Mouse (Mus musculus) kidney, postnatal 14 days (tissue): ENCODE results near the gene Dcst2.

Experiments
- DNase-seq: peaks from one replicate; pipeline ENCODE4 v3.0.0; 2022; ENCODE audit warnings: mixed read lengths

Gene Dcst2

DNA sequence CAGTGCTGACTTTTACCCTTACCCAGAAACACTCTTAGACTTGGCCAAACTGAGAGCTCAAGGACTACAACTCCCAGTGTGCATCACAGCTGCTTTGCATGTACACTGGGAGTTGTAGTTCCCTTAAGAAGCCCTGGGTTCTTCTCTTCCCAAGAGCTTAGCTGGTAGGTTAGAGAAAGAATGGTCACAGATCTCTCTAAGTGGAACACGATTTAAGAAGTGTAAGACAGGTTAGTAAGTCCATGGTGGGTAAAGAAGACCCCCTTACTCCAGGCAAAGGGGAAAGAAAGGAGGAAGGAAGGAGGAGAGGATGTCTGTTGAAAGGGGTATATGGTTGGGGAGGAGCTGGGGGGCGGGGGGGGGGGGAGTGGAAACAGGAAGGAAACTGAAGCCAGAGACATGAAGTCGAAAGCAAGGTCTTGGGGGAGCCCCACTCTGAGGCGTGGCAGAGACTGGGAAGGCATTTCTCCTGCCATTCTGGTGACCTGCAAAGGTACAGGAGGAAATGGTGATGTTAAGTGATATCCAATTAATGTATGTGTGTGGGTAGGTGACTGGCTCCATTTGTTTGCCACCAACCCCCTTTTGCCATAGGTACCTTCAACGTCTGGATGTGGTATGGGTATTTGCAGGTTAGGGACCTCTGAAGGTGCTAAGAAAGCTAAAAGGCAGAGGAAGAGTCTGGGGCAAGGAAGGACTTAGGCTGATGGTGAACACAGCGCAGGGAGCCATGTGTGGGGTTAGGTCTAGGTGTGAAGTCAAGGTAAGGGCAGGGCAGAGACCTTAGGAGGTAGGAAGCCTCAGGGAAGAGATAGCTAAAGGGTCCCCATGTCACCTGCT lies 27.3 kb downstream of the Dcst2 start:
- DNase-seq: peak; percentile 42

DNA sequence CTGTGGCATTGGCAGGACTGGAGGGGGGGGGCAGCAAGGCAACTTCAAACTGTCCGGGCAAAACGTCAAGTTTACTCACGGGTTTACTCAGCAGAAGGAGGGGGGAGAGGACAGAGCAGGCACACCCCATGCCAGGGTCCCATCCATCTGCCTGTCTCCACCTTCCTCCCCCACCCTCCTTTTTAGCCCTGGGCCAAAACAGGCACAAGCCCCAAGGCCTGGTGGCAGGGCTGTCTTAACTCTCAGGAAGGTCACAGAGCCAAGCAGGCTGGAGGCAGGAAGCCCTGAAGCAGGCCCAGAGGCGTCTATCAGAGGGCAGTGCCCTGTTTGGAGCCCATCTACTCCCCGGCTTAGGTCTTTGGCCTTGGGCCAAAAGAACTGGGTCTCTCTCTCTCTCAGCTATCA lies 28.3 kb downstream of the Dcst2 start:
- peak; percentile 47 for DNase-seq

DNA sequence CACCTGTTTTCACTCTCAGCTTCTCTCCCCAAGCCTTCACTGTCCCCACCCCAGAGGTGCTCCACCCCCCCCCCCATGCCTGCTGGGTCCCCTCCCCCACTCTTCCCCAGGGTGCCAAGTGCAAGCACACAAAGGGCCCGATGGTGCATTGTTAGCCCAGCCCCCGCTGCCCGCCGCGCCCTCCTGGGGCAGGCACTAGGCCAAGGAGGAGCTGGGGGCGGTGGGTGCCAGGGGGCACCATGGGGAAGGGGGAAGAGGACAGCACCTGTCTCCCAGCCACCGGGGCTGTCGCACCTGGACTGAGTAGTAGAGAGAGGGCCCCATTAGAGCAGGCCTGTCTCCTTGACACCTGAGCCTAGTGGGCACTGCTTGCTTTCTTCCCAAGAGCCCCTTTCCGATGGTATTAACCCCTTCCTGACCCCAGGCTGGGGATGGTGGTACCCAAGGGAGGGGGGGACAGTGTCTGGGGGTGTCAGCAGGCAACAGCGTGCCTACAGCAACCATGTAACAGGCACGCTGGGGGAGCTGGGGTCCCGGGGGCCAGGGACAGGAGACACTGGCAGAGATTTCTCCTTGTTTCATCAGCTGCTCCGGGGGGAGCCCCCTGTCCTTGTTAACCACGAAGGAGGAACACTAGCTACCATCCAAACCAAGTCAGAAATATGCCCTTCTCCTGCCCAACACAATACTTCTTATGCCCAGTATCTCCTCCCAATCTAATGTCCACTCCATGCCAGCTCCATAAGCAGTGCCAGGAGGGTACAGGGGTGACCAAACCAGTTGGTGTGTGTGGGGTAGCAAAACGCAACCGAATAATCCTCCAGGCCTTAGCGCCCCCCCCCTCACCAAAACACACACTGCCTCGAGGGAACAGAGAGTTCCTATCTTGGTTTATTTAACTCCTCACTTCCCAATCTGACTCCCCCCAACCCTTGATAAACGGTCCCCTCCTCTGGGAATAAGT lies 29.2 kb downstream of the Dcst2 start:
- DNase-seq: peak; percentile 40

DNA sequence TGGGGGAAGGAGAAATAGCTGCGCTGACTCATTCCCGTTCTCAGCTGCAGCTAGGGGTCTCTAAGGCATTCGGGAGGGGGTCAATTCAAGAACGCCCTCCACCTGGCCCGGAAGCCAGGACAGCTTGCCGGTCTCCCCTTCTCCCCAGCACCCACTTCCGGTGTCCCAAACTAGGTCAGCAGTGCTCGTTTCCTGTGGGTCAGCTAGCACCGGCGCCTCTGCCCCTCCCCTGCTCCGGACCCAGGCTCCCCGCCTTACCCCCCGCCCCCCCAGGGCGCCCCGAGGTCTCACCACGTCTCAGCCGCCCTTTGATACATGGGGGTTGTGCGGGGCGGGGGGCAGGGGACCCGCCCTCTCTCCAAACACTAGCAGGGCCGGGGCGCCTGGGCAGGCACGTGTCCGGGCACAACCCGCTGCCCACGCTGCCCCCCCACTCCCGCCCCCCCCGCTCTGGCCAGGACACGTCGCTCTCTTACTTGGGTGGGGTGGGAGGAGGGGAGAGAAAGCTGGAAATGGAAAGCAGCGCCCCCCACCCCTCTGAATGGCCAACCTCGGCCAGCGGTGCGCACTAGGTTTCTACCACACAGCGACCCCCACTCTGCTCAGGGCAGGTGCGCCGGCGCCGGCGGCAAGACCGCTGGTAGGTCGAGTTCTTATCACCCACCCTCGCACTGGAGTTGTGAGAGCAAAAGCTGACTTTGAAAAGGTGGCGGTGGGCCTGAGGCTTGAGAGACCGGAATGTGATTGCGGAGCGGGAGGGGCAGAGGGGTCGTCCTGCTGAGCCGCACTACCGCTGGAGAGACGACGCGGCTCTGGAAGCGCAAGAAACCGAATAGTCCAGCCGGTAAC lies 30.1 kb downstream of the Dcst2 start:
- peak; percentile 85 for DNase-seq

DNA sequence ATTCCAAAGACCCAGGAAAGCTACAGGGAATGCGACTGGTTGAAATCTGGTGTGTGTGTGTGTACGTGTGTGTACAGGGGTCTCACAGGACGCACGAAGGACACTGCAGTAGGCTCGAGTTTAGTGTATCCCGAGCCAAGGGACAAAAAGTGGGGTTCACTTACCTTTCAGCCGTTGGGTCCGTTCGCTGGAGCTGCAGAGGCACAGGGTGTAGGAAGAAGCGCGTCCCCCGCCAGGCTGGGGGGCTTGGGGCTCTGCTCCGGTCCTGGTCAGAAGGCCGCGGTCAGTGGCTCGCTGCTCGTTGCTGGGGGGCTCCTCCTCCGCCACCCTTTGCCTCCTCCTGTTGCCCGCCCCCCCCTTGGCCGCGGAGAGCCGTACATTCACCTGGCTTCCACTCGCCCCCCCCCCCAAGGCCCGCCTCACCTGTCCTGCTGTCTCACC lies 31.1 kb downstream of the Dcst2 start:
- peak; percentile 70 for DNase-seq

DNA sequence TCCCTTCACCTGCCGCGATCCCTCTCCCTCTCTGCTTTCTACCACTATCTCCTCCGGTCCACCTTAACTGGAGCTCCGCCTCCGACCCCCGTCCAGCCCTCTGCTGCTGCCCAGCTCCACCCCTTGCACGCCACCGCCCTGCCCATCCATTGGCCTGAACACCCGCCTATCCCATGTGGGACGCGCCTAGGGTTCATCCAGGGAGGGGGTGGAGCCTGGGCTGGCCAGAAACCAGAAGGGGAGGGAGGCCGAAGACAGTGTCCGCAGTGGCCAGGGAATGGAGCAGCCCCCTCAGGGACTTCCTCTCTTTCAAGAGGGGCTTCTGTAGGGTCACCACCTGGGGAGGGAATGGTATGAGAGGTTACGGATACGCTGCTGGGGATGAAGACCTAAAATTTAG lies 31.8 kb downstream of the Dcst2 start:
- peak; percentile 99 for DNase-seq

DNA sequence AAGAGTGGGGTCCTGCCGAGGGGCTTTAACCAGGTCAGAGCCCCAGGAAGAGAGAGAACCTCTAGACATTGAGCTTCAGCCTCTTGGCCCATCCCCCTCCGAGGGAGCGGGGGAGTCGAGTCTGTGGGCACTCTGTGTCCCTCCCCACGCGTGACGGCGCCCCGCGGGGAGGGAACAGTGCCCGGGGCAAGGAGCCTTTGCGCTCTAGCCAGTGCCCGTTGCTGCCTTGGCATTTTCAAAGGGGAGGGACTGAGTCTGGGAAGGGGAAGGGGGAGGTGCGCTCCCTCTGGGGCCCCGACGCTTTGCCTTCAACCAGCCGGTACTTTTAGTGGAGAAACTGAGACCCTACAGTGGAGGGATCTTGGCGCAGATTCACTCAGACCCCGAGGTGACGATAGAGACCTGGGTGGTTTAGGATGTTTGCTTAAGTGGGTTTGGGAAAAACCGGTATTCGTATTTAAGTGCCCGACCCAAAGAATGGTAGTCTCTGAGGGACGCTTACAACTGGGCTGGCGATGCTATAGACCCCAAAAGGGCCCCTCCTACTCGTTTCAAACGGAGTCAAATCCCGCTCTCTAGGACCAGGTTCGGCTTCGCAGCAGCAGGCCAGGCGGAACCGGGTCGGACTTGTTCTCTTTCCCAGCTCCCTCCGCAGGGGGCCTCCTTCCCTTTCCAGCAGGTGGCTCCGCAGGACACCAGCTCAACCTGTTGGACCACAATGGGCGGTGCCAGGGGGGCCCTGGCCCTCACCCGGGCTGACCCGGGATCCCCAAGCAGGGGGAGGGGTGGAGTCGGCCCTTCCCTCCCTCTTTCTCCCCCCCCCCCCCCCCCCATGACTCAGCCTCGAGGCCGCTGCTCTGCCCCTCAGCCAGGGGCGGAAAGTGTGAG lies 32.5 kb downstream of the Dcst2 start, which contains the start of gene Zbtb7b:
Gene Zbtb7b (minus strand): TSS at position 771 of the 888 bp plus-strand sequence.
- peak; percentile 93 for DNase-seq

DNA sequence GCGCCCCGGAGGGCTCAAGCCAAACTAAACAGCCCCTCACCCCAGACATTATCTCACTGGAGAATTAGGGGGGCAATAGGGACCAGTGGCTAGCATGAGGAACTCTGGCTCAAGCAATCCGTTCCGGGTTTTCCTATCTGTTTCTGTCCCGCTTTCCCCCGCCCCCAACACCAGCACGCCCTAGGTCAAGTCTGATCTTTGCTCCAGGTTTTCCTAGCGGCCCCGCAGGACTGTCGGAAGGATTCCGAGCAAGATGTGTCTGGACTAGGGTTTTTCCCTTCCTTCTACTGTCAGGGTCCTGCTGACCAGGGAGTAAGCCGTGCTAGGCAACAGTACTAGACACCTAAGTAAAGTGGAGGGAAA lies 33.1 kb downstream of the Dcst2 start:
- DNase-seq: peak; percentile 93

DNA sequence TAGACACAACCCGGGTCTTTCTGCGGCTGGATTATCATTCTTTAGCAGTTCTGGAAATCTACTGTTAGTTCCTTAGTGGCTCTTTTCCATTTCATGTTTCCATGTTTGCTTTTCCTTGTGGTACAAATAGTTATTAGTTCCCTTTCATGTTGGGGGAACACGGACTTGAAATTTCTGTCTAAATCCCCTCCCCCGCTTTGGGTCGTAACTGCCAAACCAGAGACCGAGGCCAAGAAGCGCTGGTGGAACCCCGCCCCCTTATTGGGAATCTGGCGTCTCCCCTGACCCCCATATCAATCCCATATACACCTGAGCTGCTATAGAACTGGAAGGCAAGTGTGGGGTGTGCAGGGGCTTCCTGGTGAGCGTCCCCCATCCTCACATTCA lies 33.6 kb downstream of the Dcst2 start:
- no peak for DNase-seq

DNA sequence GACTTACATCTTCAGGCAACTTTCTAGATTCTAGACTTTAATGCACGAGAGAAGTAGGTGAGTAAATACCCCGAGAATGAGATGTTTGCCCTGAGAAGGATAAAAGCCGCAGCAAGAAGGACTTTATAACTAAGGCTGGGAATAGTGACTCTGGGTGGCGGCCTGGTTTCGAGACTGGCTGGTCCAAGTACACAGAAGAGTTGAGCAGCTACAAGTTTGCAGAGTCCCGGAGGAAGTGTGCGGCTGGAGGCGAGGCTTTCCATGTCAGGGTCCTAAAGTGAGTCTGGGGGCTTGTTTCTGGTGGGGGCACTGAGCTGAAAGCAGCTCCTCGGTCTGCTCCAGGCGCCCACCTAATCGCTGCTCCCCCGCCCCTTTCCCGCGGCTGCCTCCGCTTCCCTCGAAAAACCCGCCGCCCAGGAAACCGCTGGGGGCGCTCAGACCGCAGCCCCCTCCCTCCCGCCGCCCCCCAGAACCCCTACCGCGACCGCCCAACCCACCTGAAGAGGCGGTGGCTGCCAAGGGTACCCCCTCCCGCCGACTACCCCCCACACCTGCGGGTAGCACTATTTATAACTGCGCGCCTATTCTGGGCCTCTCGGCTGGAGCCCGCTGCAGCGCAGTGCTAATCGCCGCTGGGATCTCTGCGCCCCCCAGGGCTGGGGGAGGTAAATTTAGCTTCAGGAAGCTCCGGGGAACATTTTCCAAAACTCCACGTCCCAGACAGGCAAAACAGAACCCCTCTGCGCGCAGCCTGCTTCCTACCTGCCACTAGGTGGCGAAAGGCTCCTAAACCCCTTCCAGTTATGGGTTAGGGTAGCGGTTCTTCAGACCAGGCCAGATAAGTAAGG lies 34.3 kb downstream of the Dcst2 start:
- peak; percentile 80 for DNase-seq

DNA sequence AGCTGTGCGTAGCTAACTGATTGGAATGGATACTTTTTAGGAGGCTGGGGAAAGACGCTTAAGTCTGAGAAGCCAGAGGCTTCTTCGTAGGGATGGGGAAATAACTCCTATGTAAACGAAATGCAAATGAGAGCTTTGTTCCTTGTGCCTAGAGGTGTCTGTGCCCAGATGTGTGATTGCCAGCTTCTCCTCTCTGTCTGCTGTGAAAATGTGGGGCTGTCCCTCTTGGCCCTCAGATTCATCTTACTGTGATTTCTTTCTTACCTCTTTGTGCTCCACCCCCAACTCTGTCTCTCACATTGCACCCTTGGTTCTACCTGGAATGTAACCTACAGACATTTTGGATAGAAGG lies 34.9 kb downstream of the Dcst2 start:
- DNase-seq: no peak

DNA sequence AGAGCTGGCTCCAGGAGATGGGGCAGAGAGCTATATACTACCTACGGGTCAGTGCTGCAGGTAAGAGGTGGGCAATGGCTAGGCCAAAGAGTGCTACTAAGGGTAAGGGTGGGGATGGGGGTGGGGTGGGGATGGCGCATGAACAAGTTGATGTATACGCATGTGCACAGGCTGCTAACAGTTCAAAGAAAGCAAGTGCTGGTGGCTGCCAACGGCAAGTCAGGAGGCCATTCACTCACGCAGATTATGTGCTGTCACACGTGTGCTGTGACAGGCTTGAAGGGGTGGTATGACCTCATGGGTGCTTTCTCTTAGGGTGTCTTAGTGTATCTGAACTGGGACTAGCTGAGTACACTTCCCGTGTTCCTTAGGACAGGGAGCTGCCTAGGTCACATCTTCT lies 39.6 kb downstream of the Dcst2 start:
- no peak for DNase-seq

DNA sequence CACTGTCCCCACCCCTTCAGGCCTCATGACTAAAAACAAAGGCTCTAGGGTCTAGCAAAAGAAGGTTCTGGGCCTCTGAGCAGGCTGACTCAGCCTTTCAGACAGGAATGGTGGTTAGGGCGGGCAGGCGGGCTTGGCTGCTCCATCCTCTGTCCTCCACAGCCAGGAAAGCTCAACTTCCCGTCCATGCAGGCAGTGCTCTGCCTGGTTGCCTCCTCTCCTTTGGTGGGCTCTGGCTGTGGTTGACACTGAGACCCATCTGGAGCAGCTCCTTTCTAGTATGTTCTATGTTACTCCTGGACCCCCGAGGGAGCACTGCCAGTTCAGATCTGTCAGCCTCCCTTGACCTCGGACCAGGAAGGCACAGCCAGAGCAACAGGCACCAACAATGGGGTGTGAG lies 40.9 kb downstream of the Dcst2 start, which contains the start of gene Lenep:
Gene Lenep (minus strand): TSS at position 101 of the 400 bp plus-strand sequence.
- no peak for DNase-seq

DNA sequence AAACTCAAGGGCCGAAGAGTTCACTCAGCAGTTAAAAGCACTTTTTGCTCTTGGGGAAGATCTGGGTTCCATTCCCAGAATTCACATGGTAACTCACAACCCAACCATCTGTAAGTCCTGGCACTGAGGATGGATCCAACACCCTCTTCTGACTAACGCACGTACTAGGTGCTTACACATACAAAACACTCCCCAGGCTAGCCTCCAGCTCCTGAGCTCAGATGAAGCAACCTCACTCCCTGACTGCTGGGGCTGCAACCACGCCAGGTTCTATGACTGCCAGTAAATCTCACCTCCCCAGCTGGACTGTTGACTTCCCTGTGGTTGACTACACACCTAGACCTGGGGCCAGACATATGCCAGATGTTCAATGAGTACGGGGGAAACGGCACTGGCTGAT lies 45.1 kb downstream of the Dcst2 start:
- no peak for DNase-seq

DNA sequence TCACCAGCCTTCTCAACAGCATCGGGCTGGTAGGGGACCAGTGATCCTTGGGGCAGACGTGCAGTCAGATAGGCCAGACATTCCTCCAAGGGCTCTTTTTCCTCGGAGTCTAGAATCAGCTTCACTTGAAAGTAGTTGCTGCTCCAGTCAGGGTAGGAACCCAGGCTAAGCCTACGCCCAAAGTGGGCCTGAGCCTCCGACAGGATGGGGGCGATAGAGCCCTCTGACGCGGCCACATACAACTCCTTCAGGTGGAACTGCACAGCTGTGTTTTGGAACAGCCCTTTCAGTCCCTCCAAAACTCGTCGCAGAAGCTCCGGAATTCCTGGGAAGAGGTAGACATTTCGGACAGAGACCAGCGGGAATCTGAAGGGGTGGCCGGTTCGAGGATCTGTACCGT lies 46.7 kb downstream of the Dcst2 start:
- DNase-seq: no peak

DNA sequence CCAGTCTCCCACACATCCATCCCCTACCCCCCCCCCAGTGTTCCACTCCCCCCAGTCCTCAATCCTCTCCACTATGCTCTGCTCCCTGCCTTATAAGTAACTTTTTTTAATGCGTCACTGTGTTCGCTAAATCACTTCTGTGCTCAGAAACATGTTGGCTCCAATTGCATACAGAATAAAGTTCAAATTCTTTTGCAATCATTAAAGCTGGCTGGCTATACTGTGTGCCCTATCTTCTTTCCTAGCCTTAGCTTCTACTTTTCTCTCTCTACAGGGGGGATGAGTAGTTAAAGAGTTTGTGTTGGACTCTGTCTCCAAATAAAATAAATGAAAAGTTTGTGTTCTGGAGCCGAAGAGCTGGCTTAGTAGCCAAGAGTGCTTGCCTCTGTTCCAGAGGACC lies 47.9 kb downstream of the Dcst2 start:
- DNase-seq: no peak

DNA sequence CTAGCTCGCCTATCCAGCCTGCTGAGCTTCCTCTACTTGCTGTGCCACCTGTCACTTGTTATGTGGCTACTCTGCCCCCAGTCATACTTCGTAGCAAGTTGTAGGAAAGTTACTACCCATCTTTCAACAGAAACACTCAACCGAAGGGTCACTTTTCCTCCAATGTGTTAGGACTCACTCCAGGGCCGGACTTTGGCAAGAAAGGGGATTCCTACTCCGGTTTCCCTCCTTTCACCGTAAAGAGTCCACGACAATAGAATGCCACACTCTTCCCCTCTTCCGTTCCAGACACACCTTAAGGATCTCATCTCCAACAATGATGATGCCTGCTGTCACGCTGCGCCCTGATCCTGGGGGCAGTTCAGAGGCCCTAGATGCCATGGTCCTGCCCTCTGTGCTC lies 49.1 kb downstream of the Dcst2 start:
- DNase-seq: no peak

DNA sequence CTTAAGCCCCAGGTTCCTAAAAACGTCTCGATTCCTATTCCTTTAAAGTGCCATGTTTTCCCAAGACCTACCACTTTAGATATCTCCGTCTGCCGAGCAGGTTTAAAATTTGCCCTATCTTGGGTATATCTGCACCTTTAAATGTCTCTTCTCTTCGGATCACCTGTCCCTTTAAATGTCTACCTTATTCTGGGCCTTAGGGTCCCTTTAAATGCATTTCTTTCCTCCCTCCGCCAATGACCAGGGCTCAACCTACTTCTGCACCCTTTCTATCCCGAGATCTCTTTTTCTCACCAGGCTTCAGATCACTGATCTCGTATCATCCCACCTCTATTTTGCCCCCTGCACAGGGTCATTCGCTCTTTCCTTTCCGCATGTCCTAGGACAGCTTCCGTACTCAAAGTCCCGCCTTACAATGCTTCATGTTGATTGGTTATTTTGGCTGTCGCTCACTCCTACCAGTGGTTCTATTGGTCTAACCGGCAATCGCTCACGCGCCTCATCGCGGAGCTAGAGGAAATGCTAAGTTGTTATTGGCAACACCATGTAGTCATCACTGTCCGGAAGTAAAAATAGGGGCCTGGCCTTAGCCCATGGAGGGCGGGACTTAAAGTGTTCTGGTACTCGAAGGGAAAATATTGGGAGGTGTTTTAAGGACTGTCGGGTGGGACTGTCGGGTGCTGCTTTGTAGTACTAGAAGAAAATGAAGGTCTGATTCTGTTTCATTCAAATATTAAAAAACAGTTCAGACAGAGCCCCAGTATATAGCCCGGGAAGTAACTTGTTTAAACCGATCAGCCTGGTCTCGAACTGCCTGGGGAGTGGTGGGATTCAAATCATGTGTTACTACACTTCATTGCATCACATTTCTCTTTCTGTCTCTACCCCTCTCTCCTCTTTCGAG lies 50.0 kb downstream of the Dcst2 start, which contains the start of gene Flad1:
Gene Flad1 (minus strand): TSS at position 381 of the 904 bp plus-strand sequence.
- peak; percentile 100 for DNase-seq

DNA sequence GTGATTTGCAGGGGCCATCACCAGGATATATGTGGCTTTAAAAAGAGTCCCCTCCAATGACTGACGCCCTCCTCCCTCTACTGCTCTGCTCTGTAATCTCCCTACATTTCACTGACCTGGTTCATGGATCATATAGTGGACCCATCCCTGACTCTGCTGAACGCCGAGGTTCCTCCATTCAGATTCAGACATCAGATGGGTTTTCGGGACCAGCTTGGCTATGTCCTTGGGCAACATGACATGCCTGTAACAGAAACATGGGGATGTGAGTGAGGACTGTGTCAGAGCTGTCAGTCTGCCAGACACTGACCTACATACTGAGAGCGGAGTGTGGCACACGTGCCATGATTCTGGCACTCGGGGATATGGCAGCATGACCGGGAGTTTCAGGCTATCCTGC lies 54.4 kb downstream of the Dcst2 start:
- no peak for DNase-seq

DNA sequence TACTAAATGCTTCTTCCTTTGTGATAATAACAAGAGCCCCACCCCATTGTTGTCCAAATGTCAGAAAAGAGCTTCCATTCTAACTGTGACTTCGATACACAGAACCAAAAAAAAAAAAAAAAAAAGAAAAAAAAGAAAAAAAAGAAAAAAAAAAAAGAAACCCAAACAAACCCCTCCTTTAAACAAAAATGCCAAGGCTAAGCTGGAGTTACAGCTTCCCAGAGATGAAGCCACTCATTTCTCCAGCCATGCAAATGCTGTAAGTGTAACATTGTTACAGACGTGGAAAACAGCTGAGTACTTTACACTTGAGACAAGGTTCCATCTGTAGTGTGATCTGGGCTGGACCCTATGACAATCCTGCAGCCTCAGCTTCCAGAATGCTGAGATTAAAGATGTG lies 55.4 kb downstream of the Dcst2 start:
- no peak for DNase-seq
